Mouse (Mus musculus): ENCODE measurements around the gene Colec11. TPM values are rescaled to one million over a fixed set of nuclear protein-coding genes. Genes with fewer than 3 reads are reported as not detected.

Colec11 gene
- polyA plus RNA-seq, 1 experiment: not detected

GRCm38 (mm10) chr12:28584036-28584435 is 39.1 kb downstream of the Colec11 start:
- no peaks in the 10 kb centered on the region for H3K4me1 ChIP-seq (ENCODE audit: control insufficient read depth, insufficient read depth, low read length)
- H3K4me3 ChIP-seq (ENCODE audit: insufficient read depth, low read length): no peak overlapping the region
- H3K27ac ChIP-seq (ENCODE audit: insufficient read depth, low read length): no peak overlapping the region
- TF ChIP-seq POLR2A (IDR thresholded peaks at IDR 0.05; ENCODE audit: low read depth, low read length) (no peak), CTCF (IDR thresholded peaks at IDR 0.05; ENCODE audit: borderline replicate concordance, insufficient read depth, low read length) (no peak)

- H3K4me3 ChIP-seq (ENCODE audit: insufficient read depth, low read length): no peak within 1 kb of the TSS
- TF ChIP-seq CTCF (IDR thresholded peaks at IDR 0.05; ENCODE audit: borderline replicate concordance, insufficient read depth, low read length): no peak
- no peak for TF ChIP-seq POLR2A (IDR thresholded peaks at IDR 0.05; ENCODE audit: low read depth, low read length)
These were observed 40.8 kb downstream of the Colec11 start, which contains the start of gene Allc for GRCm38 (mm10) chr12:28582423-28582822. Gene Allc (minus strand): TSS chr12:28582523.

GRCm38 (mm10) chr12:28579132-28579531 is 44.0 kb downstream of the Colec11 start:
- no peak overlapping the region for H3K27ac ChIP-seq (ENCODE audit: insufficient read depth, low read length)
- H3K4me3 ChIP-seq (ENCODE audit: insufficient read depth, low read length): no peak overlapping the region
- TF ChIP-seq CTCF (IDR thresholded peaks at IDR 0.05; ENCODE audit: borderline replicate concordance, insufficient read depth, low read length) (peak; percentile 32; the same call in 1 of the 2 replicates), POLR2A (IDR thresholded peaks at IDR 0.05; ENCODE audit: low read depth, low read length) (no peak)
- H3K4me1 ChIP-seq (ENCODE audit: control insufficient read depth, insufficient read depth, low read length): no peaks in the 10 kb centered on the region

More at GRCm38 (mm10) chr12:28582423-28582822, 40.8 kb downstream of the Colec11 start, which contains the start of gene Allc:
- Histone ChIP-seq H3K27ac (ENCODE audit: insufficient read depth, low read length) (no peak within 1 kb of the TSS), H3K4me1 (ENCODE audit: control insufficient read depth, insufficient read depth, low read length) (no peaks in the 10 kb centered on the region)

- Histone ChIP-seq H3K4me3 (ENCODE audit: insufficient read depth, low read length) (no peak overlapping the region), H3K27ac (ENCODE audit: insufficient read depth, low read length) (no peak overlapping the region), H3K4me1 (ENCODE audit: control insufficient read depth, insufficient read depth, low read length) (no peaks in the 10 kb centered on the region)
- no peak for TF ChIP-seq POLR2A (IDR thresholded peaks at IDR 0.05; ENCODE audit: low read depth, low read length)
- no peak for TF ChIP-seq CTCF (IDR thresholded peaks at IDR 0.05; ENCODE audit: borderline replicate concordance, insufficient read depth, low read length)
These were observed 45.0 kb downstream of the Colec11 start for GRCm38 (mm10) chr12:28578147-28578546.

- H3K4me1 ChIP-seq (ENCODE audit: control insufficient read depth, insufficient read depth, low read length): no peaks in the 10 kb centered on the region
- no peak overlapping the region for H3K4me3 ChIP-seq (ENCODE audit: insufficient read depth, low read length)
- no peak overlapping the region for H3K27ac ChIP-seq (ENCODE audit: insufficient read depth, low read length)
- no peak for TF ChIP-seq POLR2A (IDR thresholded peaks at IDR 0.05; ENCODE audit: low read depth, low read length)
These were observed 47.7 kb downstream of the Colec11 start for GRCm38 (mm10) chr12:28575366-28576070.

GRCm38 (mm10) chr12:28572241-28572640 is 50.9 kb downstream of the Colec11 start:
- no peak overlapping the region for H3K27ac ChIP-seq (ENCODE audit: insufficient read depth, low read length)
- no peaks in the 10 kb centered on the region for H3K4me1 ChIP-seq (ENCODE audit: control insufficient read depth, insufficient read depth, low read length)
- H3K4me3 ChIP-seq (ENCODE audit: insufficient read depth, low read length): no peak overlapping the region
- TF ChIP-seq CTCF (IDR thresholded peaks at IDR 0.05; ENCODE audit: borderline replicate concordance, insufficient read depth, low read length) (no peak), POLR2A (IDR thresholded peaks at IDR 0.05; ENCODE audit: low read depth, low read length) (no peak)

GRCm38 (mm10) chr12:28552299-28552698 is 70.9 kb downstream of the Colec11 start, which contains the start of gene Dcdc2c:
Gene Dcdc2c (minus strand): TSS chr12:28552399.
- no peak for TF ChIP-seq POLR2A (IDR thresholded peaks at IDR 0.05; ENCODE audit: low read depth, low read length)
- no peak for TF ChIP-seq CTCF (IDR thresholded peaks at IDR 0.05; ENCODE audit: borderline replicate concordance, insufficient read depth, low read length)
- Histone ChIP-seq H3K27ac (ENCODE audit: insufficient read depth, low read length) (no peak within 1 kb of the TSS), H3K4me3 (ENCODE audit: insufficient read depth, low read length) (no peak within 1 kb of the TSS), H3K4me1 (ENCODE audit: control insufficient read depth, insufficient read depth, low read length) (no peaks in the 10 kb centered on the region)

- H3K4me3 ChIP-seq (ENCODE audit: insufficient read depth, low read length): no peak overlapping the region
- H3K4me1 ChIP-seq (ENCODE audit: control insufficient read depth, insufficient read depth, low read length): no peaks in the 10 kb centered on the region
- TF ChIP-seq POLR2A (IDR thresholded peaks at IDR 0.05; ENCODE audit: low read depth, low read length): no peak
- TF ChIP-seq CTCF (IDR thresholded peaks at IDR 0.05; ENCODE audit: borderline replicate concordance, insufficient read depth, low read length): no peak
- H3K27ac ChIP-seq (ENCODE audit: insufficient read depth, low read length): no peak overlapping the region
These were observed 71.4 kb downstream of the Colec11 start for GRCm38 (mm10) chr12:28551775-28552174.

- Histone ChIP-seq H3K27ac (ENCODE audit: insufficient read depth, low read length) (no peak overlapping the region), H3K4me3 (ENCODE audit: insufficient read depth, low read length) (no peak overlapping the region), H3K4me1 (ENCODE audit: control insufficient read depth, insufficient read depth, low read length) (no peaks in the 10 kb centered on the region)
- TF ChIP-seq POLR2A (IDR thresholded peaks at IDR 0.05; ENCODE audit: low read depth, low read length) (no peak), CTCF (IDR thresholded peaks at IDR 0.05; ENCODE audit: borderline replicate concordance, insufficient read depth, low read length) (no peak)
These were observed 74.3 kb downstream of the Colec11 start for GRCm38 (mm10) chr12:28548887-28549286.

Other genes with a start within 250 kb of the Colec11 start
- gene Dcdc2c, start 71.0 kb downstream of the Colec11 start, polyA plus RNA-seq (2011; ENCODE audit: insufficient read length, low read depth, missing spikeins): not detected in 2 replicates
- not detected in 2 replicates for gene Allc, start 40.9 kb downstream of the Colec11 start, polyA plus RNA-seq (2011; ENCODE audit: insufficient read length, low read depth, missing spikeins)
- 1,187 and 1,359 TPM in 2 replicates for gene Rps7, start 12.6 kb upstream of the Colec11 start, polyA plus RNA-seq (2011; ENCODE audit: insufficient read length, low read depth, missing spikeins)
- 14.0 and 16.7 TPM in 2 replicates for gene Rnaseh1, start 26.2 kb upstream of the Colec11 start, polyA plus RNA-seq (2011; ENCODE audit: insufficient read length, low read depth, missing spikeins)
- gene Adi1, start 51.9 kb upstream of the Colec11 start, polyA plus RNA-seq (2011; ENCODE audit: insufficient read length, low read depth, missing spikeins): 22.0 and 30.6 TPM in 2 replicates
- 19.8 and 20.6 TPM in 2 replicates for gene Trappc12, start 127.1 kb upstream of the Colec11 start, polyA plus RNA-seq (2011; ENCODE audit: insufficient read length, low read depth, missing spikeins)
- gene Eipr1, start 128.4 kb upstream of the Colec11 start, polyA plus RNA-seq (2011; ENCODE audit: insufficient read length, low read depth, missing spikeins): 10.7 and 13.7 TPM in 2 replicates